Mouse (Mus musculus): ENCODE results near the gene Ttc16.

Ttc16 gene

GRCm38 (mm10) chr2:32775359-32776074 is at the start of gene Ttc16, which contains the start of gene Ptrh1:
Gene Ttc16 (minus strand): TSS chr2:32775633.
Gene Ptrh1 (plus strand): TSS chr2:32775786.
- in situ Hi-C loops (cut with MboI; ENCODE audit: unreplicated experiment in 2 of 2): loop anchor here in 1 of 2 experiments (10.0 kb wide), 1 partner anchor 149 kb away; no protein-coding TSS in a partner anchor

GRCm38 (mm10) chr2:32824778-32825177 is 49.3 kb upstream of the Ttc16 start:
- in situ Hi-C loops (cut with MboI; ENCODE audit: unreplicated experiment in 2 of 2): no loop called here

GRCm38 (mm10) chr2:32824181-32824580 is 48.7 kb upstream of the Ttc16 start:
- in situ Hi-C loops (cut with MboI; ENCODE audit: unreplicated experiment in 2 of 2): no loop called here

GRCm38 (mm10) chr2:32823579-32824154 is 48.2 kb upstream of the Ttc16 start:
- in situ Hi-C loops (cut with MboI; ENCODE audit: unreplicated experiment in 2 of 2): no loop called here

GRCm38 (mm10) chr2:32823153-32823552 is 47.7 kb upstream of the Ttc16 start:
- in situ Hi-C loops (cut with MboI; ENCODE audit: unreplicated experiment in 2 of 2): no loop called here

- in situ Hi-C loops (cut with MboI; ENCODE audit: unreplicated experiment in 2 of 2): no loop called here
These were observed 47.2 kb upstream of the Ttc16 start for GRCm38 (mm10) chr2:32822643-32823042.

DNA sequence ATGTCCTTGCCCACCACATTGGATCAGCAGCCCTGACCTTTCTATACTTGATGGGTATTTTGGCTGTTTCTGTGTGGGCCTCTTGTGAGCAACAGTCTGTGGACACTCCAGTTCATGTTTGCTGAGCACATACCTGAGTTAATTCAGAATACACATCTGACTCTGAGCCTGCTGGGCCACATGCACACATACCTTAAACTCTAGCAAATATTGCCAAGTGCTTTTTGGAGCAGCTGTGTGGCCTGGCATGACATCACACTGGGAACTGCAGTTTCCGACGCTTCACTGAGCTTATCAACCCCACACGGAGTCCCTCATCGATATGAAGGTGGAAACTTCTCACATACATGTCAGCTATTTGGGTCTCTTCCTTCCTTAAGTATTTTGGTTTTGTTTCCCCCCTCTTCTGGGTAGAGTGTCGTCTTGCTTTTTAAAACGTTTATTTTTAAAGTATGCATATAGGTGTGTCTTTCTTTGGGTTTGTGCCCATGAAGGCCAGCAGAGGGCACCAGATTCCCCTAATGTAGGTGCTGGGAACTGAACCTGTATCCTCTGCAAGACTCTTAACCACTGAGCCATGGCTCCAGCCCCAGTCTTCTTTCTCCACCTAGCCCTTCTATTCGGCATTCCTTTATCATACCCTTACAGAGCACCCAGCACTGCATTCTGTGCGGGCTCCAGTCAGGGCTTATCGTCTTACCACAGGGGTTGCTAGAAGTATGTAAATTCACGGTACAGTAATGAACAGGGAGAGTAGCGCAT is 45.8 kb upstream of the Ttc16 start:
- in situ Hi-C loops (cut with MboI; ENCODE audit: unreplicated experiment in 2 of 2): no loop called here

DNA sequence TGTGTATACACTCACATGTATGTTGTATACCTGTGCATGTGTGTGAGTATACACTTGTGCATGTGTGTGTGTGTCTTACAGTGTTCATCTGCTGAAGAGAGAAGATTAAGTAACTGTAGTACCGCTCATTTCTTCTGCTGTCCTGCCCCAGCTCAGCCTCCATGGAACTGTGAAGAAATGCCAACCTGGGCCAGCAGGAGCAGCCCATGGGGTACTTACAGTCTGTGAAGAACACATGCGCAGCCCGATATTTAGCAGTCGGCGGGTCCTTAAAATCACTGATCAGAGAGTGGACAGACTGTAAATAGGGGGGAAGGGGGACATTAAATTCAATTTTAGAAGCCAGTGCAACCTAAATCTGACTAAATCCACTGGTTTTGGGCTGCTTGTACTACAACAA is 42.8 kb upstream of the Ttc16 start:
- in situ Hi-C loops (cut with MboI; ENCODE audit: unreplicated experiment in 2 of 2): loop anchor here (5.0 kb wide), 1 partner anchor 34 kb away; no protein-coding TSS in a partner anchor

- in situ Hi-C loops (cut with MboI; ENCODE audit: unreplicated experiment in 2 of 2): loop anchor here (5.0 kb wide), 1 partner anchor 35 kb away; no protein-coding TSS in a partner anchor
These were observed 42.2 kb upstream of the Ttc16 start for GRCm38 (mm10) chr2:32817589-32817988.

- in situ Hi-C loops (cut with MboI; ENCODE audit: unreplicated experiment in 2 of 2): loop anchor here (5.0 kb wide), 1 partner anchor 35 kb away; no protein-coding TSS in a partner anchor
These were observed 41.6 kb upstream of the Ttc16 start for GRCm38 (mm10) chr2:32816946-32817581.

- in situ Hi-C loops (cut with MboI; ENCODE audit: unreplicated experiment in 2 of 2): loop anchor here (5.0 kb wide), 1 partner anchor 36 kb away; no protein-coding TSS in a partner anchor
These were observed 41.1 kb upstream of the Ttc16 start for GRCm38 (mm10) chr2:32816497-32816896.

DNA sequence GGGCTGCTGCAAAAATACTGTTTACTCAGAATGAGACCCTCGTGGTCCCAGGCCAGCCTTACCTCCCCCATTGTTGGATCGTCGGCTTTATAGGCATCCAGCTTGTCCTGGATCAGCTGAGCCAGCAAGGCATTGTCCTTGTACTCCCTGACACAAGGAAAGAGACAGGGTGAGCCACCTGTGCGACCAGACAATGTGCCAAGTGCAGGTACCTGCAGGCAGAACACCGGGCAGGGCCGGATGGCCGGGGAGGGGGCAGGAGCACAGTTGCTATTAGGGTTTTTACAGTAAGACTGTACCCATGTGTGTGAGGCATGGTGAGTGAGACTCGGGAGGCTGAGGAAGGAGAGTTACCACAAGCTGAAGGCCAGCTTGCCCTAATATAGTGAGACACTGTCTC is 36.5 kb upstream of the Ttc16 start:
- in situ Hi-C loops (cut with MboI; ENCODE audit: unreplicated experiment in 2 of 2): no loop called here

DNA sequence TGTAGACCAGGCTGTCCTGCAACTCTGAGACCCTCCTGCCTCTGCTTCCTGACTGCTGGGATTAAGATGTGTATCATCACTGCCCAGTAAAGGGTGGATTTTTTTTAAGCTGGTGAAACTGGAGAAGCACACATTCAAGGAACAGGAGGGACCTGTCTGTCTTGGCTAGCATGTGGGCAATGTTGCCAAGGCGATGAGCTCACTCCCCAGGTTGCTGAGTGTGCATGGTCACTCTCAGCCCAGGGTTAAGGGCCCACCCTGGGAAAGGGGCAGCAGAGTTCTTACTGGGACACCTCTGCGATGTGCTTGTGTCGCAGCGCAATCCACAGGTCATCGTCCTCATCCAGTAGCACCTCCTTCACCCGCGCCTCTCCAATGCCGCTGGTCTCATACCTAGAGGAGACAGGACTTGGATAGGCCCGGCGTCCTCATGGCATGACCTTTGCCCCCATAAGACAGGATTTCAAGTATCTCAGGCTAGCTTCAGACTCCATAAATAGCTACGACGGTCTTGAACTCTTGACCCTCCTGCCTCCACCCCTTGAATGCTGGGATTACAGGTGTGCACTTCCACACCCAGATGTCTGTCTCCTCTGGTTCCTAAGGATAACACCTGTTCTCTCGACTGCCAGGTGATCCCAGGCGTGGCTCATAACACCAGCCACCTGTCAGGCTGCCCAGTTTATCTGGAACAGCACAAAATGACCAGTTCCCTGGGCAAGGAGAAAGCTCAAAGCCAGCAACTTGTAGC is 33.6 kb upstream of the Ttc16 start:
- in situ Hi-C loops (cut with MboI; ENCODE audit: unreplicated experiment in 2 of 2): no loop called here

DNA sequence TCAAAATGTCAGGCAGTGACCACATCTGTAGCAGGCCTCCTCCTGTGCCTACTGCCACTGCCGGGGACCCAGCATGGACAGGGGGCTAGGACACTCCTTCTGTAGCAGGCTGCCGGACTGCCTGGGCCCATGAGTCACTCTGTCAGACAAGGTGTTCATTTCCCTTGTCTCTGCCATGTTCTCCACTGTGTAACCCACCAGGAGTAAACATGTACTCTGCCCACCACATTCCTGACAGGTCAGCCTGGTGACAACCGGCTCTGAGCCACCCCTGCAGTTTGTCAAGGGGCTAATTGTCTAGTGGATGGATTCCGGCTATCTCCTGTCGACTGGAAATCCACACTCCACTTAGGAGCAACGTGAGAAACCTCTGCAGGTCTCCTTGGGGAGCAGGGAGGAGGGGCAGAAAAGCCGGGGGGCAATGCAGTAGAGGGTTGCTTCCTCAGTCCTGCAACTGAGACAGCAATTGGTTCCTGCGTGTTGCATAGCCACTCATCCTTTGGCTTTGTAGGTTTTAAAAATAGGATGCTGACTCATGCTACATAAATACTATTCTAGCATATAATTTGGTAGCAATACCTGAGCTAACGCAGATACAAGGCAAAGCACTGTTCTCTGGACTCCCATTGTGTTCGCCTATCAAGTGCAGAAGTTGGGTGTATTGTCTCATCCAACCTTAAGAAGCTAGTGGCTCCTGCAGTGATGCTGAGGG is 23.0 kb upstream of the Ttc16 start:
- in situ Hi-C loops (cut with MboI; ENCODE audit: unreplicated experiment in 2 of 2): no loop called here

DNA sequence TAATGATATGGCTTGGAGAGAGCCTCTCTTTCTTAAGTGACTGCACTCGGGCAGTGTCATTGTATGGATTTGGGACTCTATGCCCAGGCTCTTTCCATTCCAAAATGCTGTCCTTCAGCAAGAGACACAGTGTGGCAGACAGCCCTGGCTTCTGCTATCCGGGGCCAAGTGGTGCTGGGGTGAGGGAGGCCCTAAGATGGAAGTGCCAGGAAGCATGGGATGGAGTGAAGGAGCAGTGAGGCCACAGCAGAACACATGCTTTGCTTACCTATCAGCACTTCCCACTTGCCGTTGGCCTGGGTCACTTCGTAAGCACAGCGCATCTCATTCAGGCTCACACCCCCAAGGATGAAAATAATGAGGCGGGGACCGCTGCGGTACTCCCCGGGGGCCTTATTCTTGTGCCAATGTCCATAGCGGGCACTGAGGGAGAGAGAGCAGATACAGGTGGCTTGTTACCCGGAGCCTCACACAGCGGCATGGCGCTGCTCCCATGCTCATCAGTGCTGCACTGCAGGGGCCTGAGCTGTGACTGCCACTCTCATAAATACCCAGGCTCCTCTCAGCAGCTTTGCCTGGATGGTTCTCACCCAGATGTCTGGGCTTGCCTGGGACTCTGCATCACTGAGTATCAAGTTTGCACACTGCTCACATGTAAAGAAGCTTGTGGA is 20.4 kb upstream of the Ttc16 start:
- in situ Hi-C loops (cut with MboI; ENCODE audit: unreplicated experiment in 2 of 2): no loop called here

- in situ Hi-C loops (cut with MboI; ENCODE audit: unreplicated experiment in 2 of 2): no loop called here
These were observed 15.9 kb upstream of the Ttc16 start for GRCm38 (mm10) chr2:32791297-32791696.

- in situ Hi-C loops (cut with MboI; ENCODE audit: unreplicated experiment in 2 of 2): loop anchor here (5.0 to 10.0 kb wide), 2 partner anchors 64 to 136 kb away; no protein-coding TSS in a partner anchor
These were observed 13.1 kb upstream of the Ttc16 start for GRCm38 (mm10) chr2:32788581-32788980.

- in situ Hi-C loops (cut with MboI; ENCODE audit: unreplicated experiment in 2 of 2): loop anchor here (5.0 to 10.0 kb wide), 2 partner anchors 65 to 138 kb away; no protein-coding TSS in a partner anchor
These were observed 11.7 kb upstream of the Ttc16 start for GRCm38 (mm10) chr2:32787176-32787575.
